Mouse (Mus musculus) heart, embryonic 13.5 days (tissue): ENCODE data around the gene Gm1043. TPM values are rescaled to one million over a fixed set of nuclear protein-coding genes. Genes with fewer than 3 reads are reported as not detected.

Experiments used
- ATAC-seq: fragments of 200-750 bp; cut with Nextera tagmentation; 2 replicates; pipeline ENCODE4 v1.8.0; 2017; ENCODE audit warnings: moderate TSS enrichment; ENCODE audit not compliant: insufficient number of reproducible peaks, low FRiP score, low TSS enrichment; ENCODE audit errors: extremely low read depth
- H3K27ac ChIP-seq: fragments of 300-500 bp; sonication (generic); replicated peaks from 2 replicates; pipeline ENCODE4 v1.5.1; 2015; ENCODE audit warnings: moderate library complexity, mild to moderate bottlenecking, inconsistent platforms
- H3K27me3 ChIP-seq: fragments of 300-500 bp; sonication (generic); replicated peaks from 2 replicates; pipeline ENCODE4 v1.6.1; 2015; ENCODE audit warnings: mild to moderate bottlenecking, inconsistent platforms
- H3K36me3 ChIP-seq: fragments of 300-500 bp; sonication (generic); 2 replicates; pipeline ENCODE4 v1.6.1; 2015; ENCODE audit warnings: mild to moderate bottlenecking, inconsistent platforms
- H3K4me1 ChIP-seq: fragments of 300-500 bp; sonication (generic); 2 replicates; pipeline ENCODE4 v1.6.1; 2015; ENCODE audit warnings: inconsistent platforms
- H3K4me2 ChIP-seq: fragments of 300-500 bp; sonication (generic); 2 replicates; pipeline ENCODE4 v1.6.1; 2015; ENCODE audit warnings: inconsistent platforms, mild to moderate bottlenecking, moderate library complexity
- H3K4me3 ChIP-seq: fragments of 300-500 bp; sonication (generic); 2 replicates; pipeline ENCODE4 v1.5.1; 2015; ENCODE audit warnings: moderate library complexity, mild to moderate bottlenecking, inconsistent platforms
- H3K9ac ChIP-seq: fragments of 300-500 bp; sonication (generic); 2 replicates; pipeline ENCODE4 v1.6.1; 2015; ENCODE audit warnings: inconsistent platforms, mild to moderate bottlenecking, moderate library complexity
- H3K9me3 ChIP-seq: fragments of 300-500 bp; sonication (generic); 2 replicates; pipeline ENCODE4 v1.6.1; 2016; ENCODE audit warnings: inconsistent platforms
- WGBS: fragments of 180-500 bp; shearing (Covaris S2); methylation state at CpG from one replicate; pipeline ENCODE4 v1.1.7; 2015; ENCODE audit warnings: mixed read lengths; 5-methylcytosine and 5-hydroxymethylcytosine counted together
- polyA plus RNA-seq: library from polyadenylated mRNA; unstranded; fragments of >200 nt; fragmentation: Nextera tagmentation; extraction: Ambion mirVana; gene quantifications from 2 replicates; pipeline ENCODE4 v1.2.1, GENCODE M21; 2015

Gm1043 gene
- polyA plus RNA-seq, 1 experiment from 2014 or later, result not detected

- no peak for ATAC-seq
- no peaks in the 10 kb centered on the region for H3K4me1 ChIP-seq
- no peaks in the 10 kb centered on the region for H3K9me3 ChIP-seq
- no peak overlapping the region for H3K4me2 ChIP-seq
- H3K27me3 ChIP-seq, result peaks cover 24% of the 10 kb centered on the region; the same call in 1 of the 2 replicates
- H3K9ac ChIP-seq, result no peak overlapping the region
- H3K36me3 ChIP-seq, result no peaks in the 10 kb centered on the region
- WGBS, result 33% methylated on average over 4 of the region's 4 CpGs
- H3K4me3 ChIP-seq, result no peak overlapping the region
- H3K27ac ChIP-seq, result no peak overlapping the region
Observed at GRCm38 (mm10) chr5:37118242-37118641, 33.1 kb downstream of the Gm1043 start.

GRCm38 (mm10) chr5:37121186-37121680 lies 36.1 kb downstream of the Gm1043 start:
- Histone ChIP-seq H3K4me1 (no peaks in the 10 kb centered on the region), H3K27ac (no peak overlapping the region), H3K9ac (no peak overlapping the region), H3K4me2 (no peak overlapping the region), H3K27me3 (peaks cover 19% of the 10 kb centered on the region), H3K36me3 (no peaks in the 10 kb centered on the region), H3K4me3 (no peak overlapping the region), H3K9me3 (no peaks in the 10 kb centered on the region)
- WGBS, result 74% methylated on average over 7 of the region's 7 CpGs
- ATAC-seq, result no peak

- H3K4me2 ChIP-seq, result no peak overlapping the region
- ATAC-seq, result no peak
- peaks cover 4% of the 10 kb centered on the region for H3K27me3 ChIP-seq
- no peaks in the 10 kb centered on the region for H3K4me1 ChIP-seq
- H3K36me3 ChIP-seq, result no peaks in the 10 kb centered on the region
- H3K4me3 ChIP-seq, result no peak overlapping the region
- no peaks in the 10 kb centered on the region for H3K9me3 ChIP-seq
- no peak overlapping the region for H3K27ac ChIP-seq
- H3K9ac ChIP-seq, result no peak overlapping the region
- WGBS, result 42% methylated on average over 4 of the region's 4 CpGs
Observed at GRCm38 (mm10) chr5:37131841-37132240, 46.7 kb downstream of the Gm1043 start.

GRCm38 (mm10) chr5:37141745-37142144 lies 56.6 kb downstream of the Gm1043 start:
- no peak for ATAC-seq
- H3K4me3 ChIP-seq, result no peak overlapping the region
- no peak overlapping the region for H3K9ac ChIP-seq
- no peak overlapping the region for H3K4me2 ChIP-seq
- H3K27ac ChIP-seq, result no peak overlapping the region
- no peaks in the 10 kb centered on the region for H3K4me1 ChIP-seq
- 0 out of 2 replicates have a peak, but pooled peaks cover 3% of the 10 kb centered on the region for H3K27me3 ChIP-seq
- H3K9me3 ChIP-seq, result no peaks in the 10 kb centered on the region
- H3K36me3 ChIP-seq, result no peaks in the 10 kb centered on the region
- WGBS, result 61% methylated on average over 8 of the region's 8 CpGs

GRCm38 (mm10) chr5:37147536-37147935 lies 62.4 kb downstream of the Gm1043 start:
- no peaks in the 10 kb centered on the region for H3K4me1 ChIP-seq
- no peaks in the 10 kb centered on the region for H3K36me3 ChIP-seq
- no peak overlapping the region for H3K4me3 ChIP-seq
- H3K9ac ChIP-seq, result no peak overlapping the region
- no peak overlapping the region for H3K4me2 ChIP-seq
- peaks cover 20% of the 10 kb centered on the region for H3K27me3 ChIP-seq
- WGBS, result 20% methylated on average over 4 of the region's 4 CpGs
- no peak for ATAC-seq
- H3K27ac ChIP-seq, result no peak overlapping the region
- no peaks in the 10 kb centered on the region for H3K9me3 ChIP-seq

GRCm38 (mm10) chr5:37150650-37151049 lies 65.5 kb downstream of the Gm1043 start:
- no peak overlapping the region for H3K4me3 ChIP-seq
- no peak overlapping the region for H3K4me2 ChIP-seq
- H3K4me1 ChIP-seq, result no peaks in the 10 kb centered on the region
- H3K27ac ChIP-seq, result no peak overlapping the region
- WGBS, result 49% methylated on average over 5 of the region's 5 CpGs
- no peak overlapping the region for H3K9ac ChIP-seq
- H3K27me3 ChIP-seq, result peaks cover 40% of the 10 kb centered on the region
- no peaks in the 10 kb centered on the region for H3K36me3 ChIP-seq
- H3K9me3 ChIP-seq, result no peaks in the 10 kb centered on the region
- ATAC-seq, result no peak

- no peaks in the 10 kb centered on the region for H3K4me1 ChIP-seq
- H3K9ac ChIP-seq, result no peak overlapping the region
- no peak overlapping the region for H3K4me2 ChIP-seq
- H3K27me3 ChIP-seq, result peaks cover 61% of the 10 kb centered on the region
- ATAC-seq, result no peak
- H3K27ac ChIP-seq, result no peak overlapping the region
- no peak overlapping the region for H3K4me3 ChIP-seq
- H3K36me3 ChIP-seq, result no peaks in the 10 kb centered on the region
- WGBS, result 63% methylated on average over 7 of the region's 7 CpGs
- no peaks in the 10 kb centered on the region for H3K9me3 ChIP-seq
Observed at GRCm38 (mm10) chr5:37154472-37154871, 69.3 kb downstream of the Gm1043 start.

- no peak overlapping the region for H3K9ac ChIP-seq
- peaks cover 7% of the 10 kb centered on the region; the same call in 1 of the 2 replicates for H3K4me1 ChIP-seq
- no peak overlapping the region for H3K27ac ChIP-seq
- ATAC-seq, result no peak
- H3K9me3 ChIP-seq, result no peaks in the 10 kb centered on the region
- no peaks in the 10 kb centered on the region for H3K36me3 ChIP-seq
- H3K27me3 ChIP-seq, result peaks cover 74% of the 10 kb centered on the region
- 69% methylated on average over 7 of the region's 7 CpGs for WGBS
- no peak overlapping the region for H3K4me2 ChIP-seq
- no peak overlapping the region for H3K4me3 ChIP-seq
Observed at GRCm38 (mm10) chr5:37158408-37158807, 73.2 kb downstream of the Gm1043 start.

GRCm38 (mm10) chr5:37162871-37163781 lies 78.0 kb downstream of the Gm1043 start:
- 6% methylated on average over 74 of the region's 75 CpGs for WGBS
- peak overlapping the region; percentile 48 for H3K4me3 ChIP-seq
- H3K36me3 ChIP-seq, result no peaks in the 10 kb centered on the region
- H3K27ac ChIP-seq, result no peak overlapping the region
- peak overlapping the region; percentile 54; the same call in 1 of the 2 replicates for H3K9ac ChIP-seq
- no peaks in the 10 kb centered on the region for H3K9me3 ChIP-seq
- ATAC-seq, result no peak
- peaks cover 92% of the 10 kb centered on the region for H3K27me3 ChIP-seq
- H3K4me2 ChIP-seq, result peak overlapping the region; percentile 71
- peaks cover 8% of the 10 kb centered on the region; the same call in 1 of the 2 replicates for H3K4me1 ChIP-seq

- peaks cover 12% of the 10 kb centered on the region for H3K4me1 ChIP-seq
- H3K4me3 ChIP-seq, result no peak overlapping the region
- no peaks in the 10 kb centered on the region for H3K36me3 ChIP-seq
- no peak for ATAC-seq
- no peak overlapping the region for H3K9ac ChIP-seq
- H3K9me3 ChIP-seq, result 0 out of 2 replicates have a peak, but pooled peaks cover 10% of the 10 kb centered on the region
- H3K27me3 ChIP-seq, result peaks cover 34% of the 10 kb centered on the region
- H3K27ac ChIP-seq, result no peak overlapping the region
- no peak overlapping the region for H3K4me2 ChIP-seq
- WGBS, result 41% methylated on average over 4 of the region's 4 CpGs
Observed at GRCm38 (mm10) chr5:37176466-37176865, 91.3 kb downstream of the Gm1043 start.

- Histone ChIP-seq H3K36me3 (no peaks in the 10 kb centered on the region), H3K4me3 (no peak overlapping the region), H3K27me3 (peaks cover 34% of the 10 kb centered on the region), H3K9me3 (0 out of 2 replicates have a peak, but pooled peaks cover 10% of the 10 kb centered on the region), H3K4me1 (peaks cover 6% of the 10 kb centered on the region), H3K9ac (no peak overlapping the region), H3K4me2 (no peak overlapping the region), H3K27ac (no peak overlapping the region)
- WGBS, result 60% methylated on average over 7 of the region's 7 CpGs
- no peak for ATAC-seq
Observed at GRCm38 (mm10) chr5:37177061-37177460, 91.9 kb downstream of the Gm1043 start.
